Mouse (Mus musculus): Measurements from ENCODE around the gene Plekhj1.
"Not testable (repeated sequence)": the region's sequence is repeated elsewhere in the genome, so short reads cannot be mapped to it uniquely, and the experiment has no call there.

The Plekhj1 gene

DNA sequence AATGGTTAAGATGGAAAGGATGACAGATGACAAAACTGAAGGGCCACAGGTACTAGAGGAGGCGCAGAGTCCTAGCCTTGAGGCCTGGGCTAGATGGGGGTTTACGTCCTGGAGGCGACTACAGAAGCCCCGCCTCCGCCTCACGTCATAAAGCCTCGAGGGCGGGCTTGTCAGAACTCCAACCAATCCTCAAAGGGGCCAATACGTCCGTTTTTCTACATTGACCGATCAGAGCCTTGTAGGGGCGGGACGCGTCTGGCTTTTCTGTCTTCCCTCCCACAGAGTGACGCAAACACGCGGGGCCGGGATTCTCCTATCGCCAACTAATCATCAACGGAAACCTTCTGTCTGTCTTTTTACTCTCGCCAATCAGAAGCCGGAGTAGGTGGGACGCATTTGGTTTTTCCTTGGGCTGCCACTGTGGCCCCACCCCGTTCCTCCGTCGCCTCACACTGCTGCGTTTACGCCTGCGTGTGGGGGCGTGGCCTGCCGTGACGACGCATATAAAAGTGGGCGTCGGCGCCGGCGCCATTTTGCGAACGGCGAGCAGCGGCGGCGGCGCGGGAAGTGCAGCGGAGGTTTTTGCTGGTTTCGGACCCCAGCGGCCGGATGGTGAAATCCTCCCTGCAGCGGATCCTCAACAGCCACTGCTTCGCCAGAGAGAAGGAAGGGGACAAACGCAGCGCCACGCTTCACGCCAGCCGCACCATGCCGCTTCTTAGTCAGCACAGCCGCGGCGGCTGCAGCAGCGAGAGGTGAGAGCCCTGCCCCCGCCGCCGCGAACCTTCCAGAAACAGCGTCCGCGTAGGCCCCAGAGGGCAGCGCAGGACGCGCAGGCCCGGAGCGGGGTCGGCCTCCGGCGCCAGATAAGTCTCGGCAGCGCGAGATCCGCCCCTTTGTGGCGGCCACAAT is 28.0 kb upstream of the Plekhj1 start, which contains the start of gene Oaz1:
Gene Oaz1 (plus strand): TSS at position 506 of the 912 bp plus-strand sequence.
- peak; percentile 99 for DNase-seq (ENCODE audit: low spot score)

DNA sequence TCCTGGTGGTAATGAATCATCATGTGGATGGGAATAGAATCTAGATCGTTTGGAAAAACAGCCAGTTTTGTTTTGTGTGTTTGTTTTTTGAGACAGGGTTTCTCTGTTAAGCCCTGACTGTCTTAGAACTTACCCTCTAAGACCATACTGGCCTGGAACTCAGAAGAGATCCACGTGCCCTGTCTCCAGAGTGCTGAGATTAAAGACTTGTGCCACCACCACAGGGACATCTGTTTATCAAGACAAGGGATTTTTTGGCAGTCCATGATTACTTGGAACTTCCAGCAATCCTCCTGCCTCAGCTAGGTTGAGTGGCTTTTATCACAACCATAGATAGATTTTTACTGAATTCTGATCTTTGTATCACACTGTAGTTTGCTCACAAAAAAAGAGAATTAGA is 26.4 kb upstream of the Plekhj1 start:
- no peak for DNase-seq (ENCODE audit: low spot score)

DNA sequence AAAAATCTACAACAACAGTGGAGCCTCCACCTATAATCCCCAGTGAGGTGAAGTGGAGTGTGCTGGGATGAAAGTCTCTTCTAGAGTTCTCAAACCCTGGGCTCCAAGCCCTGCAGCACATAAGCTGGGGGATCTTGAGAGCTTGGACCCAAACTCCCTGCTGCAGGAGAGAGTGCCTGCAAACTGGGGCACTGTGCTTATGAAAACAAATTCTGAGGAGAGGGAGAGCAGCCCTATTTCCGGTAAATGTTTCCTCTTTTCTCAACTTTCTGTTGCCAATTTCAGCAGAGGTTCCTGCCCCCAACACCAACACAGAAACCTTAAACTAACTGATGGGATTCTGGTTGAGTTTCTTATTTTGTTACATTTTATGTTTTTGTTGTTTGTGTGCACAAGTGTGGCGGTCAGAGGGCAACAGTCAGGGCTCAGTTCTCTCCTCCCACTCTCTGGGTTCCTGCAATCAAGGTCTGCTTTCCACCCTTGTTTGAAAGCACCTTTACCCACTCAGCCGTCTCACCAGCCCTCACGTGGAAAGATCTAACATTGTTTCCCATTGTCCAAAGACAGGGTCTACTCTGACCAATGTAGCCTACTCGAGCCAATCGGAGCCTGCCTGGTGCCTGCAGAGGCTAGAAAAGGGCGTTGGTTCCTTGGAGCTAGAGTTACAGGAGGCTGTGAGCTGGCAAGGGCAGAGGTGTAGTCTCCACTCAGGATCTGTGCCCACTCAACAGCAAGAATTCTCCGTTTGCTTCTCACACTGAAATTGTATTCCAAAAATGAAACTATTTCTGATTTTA is 25.6 kb upstream of the Plekhj1 start:
- DNase-seq (ENCODE audit: low spot score) = no peak

GRCm38 (mm10) chr10:80823316-80823715 is 24.9 kb upstream of the Plekhj1 start:
- no peak for DNase-seq (ENCODE audit: low spot score)

DNA sequence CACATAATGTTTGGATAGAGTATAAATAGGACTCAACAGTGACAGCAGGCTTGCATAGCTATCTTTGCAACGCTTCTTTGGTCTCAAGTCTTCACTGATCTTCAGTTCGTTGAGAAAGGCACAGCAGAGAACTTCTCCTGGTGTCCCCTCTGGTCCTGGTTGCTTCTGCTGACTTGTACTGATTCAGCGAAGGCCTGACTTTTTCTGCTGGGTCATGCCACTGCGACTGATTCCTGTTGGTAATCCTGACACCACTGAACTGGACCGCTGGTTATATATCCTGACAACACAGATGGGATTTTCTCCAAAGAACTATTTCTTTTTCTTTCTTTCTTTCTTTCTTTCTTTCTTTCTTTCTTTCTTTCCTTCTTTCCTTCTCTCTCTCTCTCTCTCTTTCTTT is 24.1 kb upstream of the Plekhj1 start:
- DNase-seq (ENCODE audit: low spot score) = no peak

DNA sequence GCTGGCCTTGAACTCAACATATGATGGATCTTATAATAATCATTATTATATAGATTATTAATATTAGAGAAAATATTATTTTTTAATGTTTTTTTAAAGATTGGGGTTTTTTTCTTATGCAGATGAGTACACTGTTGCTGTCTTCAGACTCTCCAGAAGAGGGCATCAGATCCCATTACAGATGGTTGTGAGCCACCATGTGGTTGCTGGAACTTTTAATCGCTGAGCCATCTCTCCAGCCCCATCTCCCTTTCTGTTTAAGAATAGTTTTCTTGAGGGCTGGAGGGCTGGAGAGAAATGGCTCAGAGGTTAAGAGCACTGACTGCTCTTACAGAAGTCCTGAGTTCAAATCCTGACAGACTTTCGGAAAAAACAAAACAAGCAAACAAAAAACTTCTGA is 23.6 kb upstream of the Plekhj1 start:
- no peak for DNase-seq (ENCODE audit: low spot score)

- DNase-seq (ENCODE audit: low spot score) = no peak
These were observed 21.0 kb upstream of the Plekhj1 start for GRCm38 (mm10) chr10:80819406-80819805.

GRCm38 (mm10) chr10:80818599-80819281 is 20.3 kb upstream of the Plekhj1 start:
- DNase-seq (ENCODE audit: low spot score) = no peak

DNA sequence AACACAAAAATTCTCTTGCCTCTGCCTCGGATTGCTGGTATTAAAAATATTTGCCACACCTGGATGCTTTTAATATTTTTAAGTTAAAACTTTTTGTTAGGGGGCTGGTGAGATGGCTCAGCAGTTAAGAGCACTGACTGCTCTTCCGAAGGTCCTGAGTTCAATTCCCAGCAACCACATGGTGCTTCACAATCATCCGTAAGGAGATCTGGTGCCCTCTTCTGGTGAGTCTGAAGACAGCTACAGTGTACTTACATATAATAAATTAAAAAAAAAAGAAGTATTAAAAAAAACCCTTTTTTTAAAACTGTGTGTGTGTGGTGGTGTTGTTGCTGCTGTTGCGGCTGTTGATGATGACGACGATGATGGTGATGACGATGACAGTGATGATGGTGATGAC is 19.5 kb upstream of the Plekhj1 start:
- not testable (repeated sequence) for DNase-seq (ENCODE audit: low spot score)

DNA sequence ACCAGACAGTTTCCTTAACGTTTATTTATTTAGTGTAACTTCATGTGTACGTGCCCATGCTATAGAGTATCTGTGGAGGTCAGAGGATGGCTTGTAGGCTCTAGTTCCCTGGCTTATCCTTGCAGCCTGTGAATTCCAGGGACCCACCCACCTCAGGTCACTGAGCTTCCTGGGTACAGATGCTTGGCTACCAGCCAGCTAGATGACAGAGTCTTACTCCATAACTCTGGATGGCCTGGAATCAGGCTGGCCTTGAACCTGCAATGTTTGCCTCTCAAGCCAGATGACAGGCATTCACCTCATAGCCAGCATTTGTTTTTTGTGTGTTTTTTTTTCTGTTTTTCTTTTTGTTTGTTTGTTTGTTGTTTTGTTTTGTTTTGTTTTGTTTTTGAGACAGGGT is 18.7 kb upstream of the Plekhj1 start:
- no peak for DNase-seq (ENCODE audit: low spot score)

DNA sequence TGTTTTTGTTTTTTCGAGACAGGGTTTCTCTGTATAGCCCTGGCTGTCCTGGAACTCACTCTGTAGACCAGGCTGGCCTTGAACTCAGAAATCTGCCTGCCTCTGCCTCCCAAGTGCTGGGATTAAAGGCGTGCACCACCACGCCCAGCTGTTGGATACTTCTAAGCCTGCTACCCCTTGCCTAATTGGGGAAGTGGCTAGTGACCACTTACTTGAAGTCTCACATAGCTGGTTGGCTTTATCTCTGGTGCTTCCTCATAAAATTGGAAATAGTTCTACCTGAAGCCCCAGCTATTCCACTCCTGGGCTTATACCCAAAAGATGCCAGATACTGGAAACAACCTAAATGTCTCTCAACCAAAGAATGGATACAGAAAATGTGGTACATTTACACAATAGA is 17.9 kb upstream of the Plekhj1 start:
- not testable (repeated sequence) for DNase-seq (ENCODE audit: low spot score)

GRCm38 (mm10) chr10:80814800-80815199 is 16.4 kb upstream of the Plekhj1 start:
- no peak for DNase-seq (ENCODE audit: low spot score)

DNA sequence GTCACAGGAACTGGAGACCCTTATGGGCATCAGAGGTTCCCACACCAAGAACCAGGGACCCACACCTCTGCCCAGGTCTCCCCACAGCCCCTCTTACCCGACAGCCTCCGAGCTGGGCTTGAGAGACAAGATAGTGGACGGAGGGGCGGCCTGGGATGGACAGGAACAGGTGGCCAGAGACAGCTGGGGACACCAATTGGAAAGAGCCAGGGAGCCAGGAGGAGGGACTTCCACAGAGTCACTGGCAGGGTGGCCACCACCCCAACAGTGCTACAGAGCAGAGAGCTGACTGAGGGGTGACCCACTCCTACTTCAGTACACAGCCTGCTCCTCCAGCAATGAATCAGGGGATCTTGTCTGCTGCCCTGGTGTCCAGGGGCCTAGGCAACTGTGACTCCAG is 14.9 kb upstream of the Plekhj1 start, which contains the start of gene Jsrp1:
Gene Jsrp1 (minus strand): TSS at position 133 of the 400 bp plus-strand sequence.
- DNase-seq (ENCODE audit: low spot score) = no peak

DNA sequence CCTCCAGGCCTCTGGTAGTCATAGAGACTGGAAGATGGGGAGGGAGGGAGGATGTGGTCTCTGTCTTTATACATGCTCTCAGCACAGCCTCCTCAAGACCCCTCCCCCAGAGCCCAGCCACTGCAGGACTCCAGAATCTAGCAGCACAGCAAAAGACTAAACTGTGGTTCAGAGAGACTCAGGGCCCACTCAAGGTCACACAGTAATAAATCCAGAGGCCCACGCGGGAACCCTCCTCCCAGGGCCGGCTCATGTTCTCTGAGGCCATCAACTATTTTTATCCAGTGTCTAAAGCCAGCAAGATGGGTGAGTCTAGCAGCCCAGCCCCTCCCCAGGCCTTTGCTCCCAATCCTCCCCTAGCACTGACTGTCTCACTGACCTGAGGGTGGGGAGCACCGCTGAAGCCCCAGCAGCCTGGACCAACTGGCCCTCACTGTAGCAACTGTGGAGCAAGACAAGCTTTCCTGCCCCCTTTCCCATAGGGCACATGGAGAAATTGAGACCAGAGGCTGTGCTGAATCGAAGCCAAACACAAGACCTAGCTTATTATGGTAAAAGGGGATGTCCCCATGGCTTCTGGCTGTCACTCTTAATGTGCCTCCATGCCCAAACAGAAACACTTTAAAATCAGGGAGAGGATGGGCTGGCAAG is 14.1 kb upstream of the Plekhj1 start:
- DNase-seq (ENCODE audit: low spot score) = no peak

DNA sequence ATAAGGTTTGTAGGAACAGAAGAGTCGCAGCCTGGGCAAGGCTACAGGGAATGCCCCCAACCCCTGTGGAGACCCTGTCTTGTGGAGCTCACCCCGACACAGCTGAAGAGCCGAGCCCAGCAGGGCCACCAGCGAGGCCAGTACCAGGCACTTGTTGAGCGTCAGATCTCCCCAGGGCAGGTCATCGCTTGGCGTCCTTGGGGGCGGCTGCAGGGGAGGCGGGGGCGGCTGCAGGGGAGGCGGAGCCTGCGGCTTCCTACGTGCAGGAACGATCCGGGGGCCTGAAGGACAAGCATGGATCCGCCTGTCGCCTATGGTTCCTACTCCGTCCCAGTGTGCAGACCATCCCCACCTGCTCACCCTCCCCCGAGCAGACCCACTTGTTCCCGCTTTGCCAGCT is 11.7 kb upstream of the Plekhj1 start:
- no peak for DNase-seq (ENCODE audit: low spot score)

DNA sequence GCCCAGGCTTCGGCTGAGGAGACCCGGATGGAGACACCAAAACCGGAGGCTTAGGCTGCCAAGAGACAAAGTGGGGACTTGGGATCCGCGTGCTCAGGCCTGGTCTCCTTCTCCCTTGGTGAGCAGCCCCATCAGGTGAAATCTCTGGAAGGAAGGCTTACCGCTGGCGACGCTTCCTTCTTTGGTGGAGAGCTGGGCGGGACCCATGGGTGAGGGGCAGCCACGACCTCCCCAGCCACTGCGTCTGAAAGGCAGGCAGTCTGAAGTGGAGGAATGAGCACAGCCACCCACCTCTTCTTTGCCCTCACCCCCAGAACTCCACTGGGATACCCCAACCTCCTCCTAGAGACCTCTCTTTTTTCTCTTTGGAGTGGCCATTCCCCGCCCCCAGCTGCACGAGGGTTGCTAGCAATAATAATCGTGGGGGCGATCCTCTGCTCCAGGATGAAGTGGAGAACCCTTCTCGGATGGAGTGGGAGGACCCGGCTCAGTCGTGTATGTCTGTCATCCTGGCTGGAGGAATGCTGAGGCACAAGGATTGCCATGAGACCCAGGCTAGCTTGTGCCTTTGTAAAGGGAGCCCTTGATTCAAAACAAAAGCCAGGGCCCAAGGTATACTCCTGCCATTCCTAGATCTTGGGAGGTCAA is 10.7 kb upstream of the Plekhj1 start:
- DNase-seq (ENCODE audit: low spot score) = no peak

- no peak for DNase-seq (ENCODE audit: low spot score)
These were observed 9.9 kb upstream of the Plekhj1 start for GRCm38 (mm10) chr10:80808099-80808984.

- DNase-seq (ENCODE audit: low spot score) = no peak
These were observed 8.7 kb upstream of the Plekhj1 start for GRCm38 (mm10) chr10:80807057-80807627.

GRCm38 (mm10) chr10:80806341-80807056 is 8.1 kb upstream of the Plekhj1 start:
- no peak for DNase-seq (ENCODE audit: low spot score)
